Comparison of ENCODE assay signal across 20 mouse cellular contexts in genomic region chr8:85016724-85017123, GRCm38 (mm10). TPM values are rescaled to one million over a fixed set of nuclear protein-coding genes. Genes with fewer than 3 reads are reported as not detected.
"Had no signal": no experiment of that assay in that cellular context is flagged by ENCODE, and none has a peak within 500 bp of the region (broad histone marks: within the 10 kb centered on the region; RNA-seq: fewer than 3 reads in every experiment).

No protein-coding gene starts in this region.

- H3K4me3 ChIP-seq: intestine, embryonic 15.5 days; kidney, embryonic 15.5 days; left cerebral cortex, adult 2 months; limb, embryonic 15.5 days; liver, embryonic 12.5 days; midbrain, embryonic 10.5 days had no signal

- DNase-seq: kidney, adult 18-20 months; kidney, postnatal 14 days; lung, embryonic 14.5 days; lung, postnatal 10 days; lung, postnatal 4 days; spleen, adult 18-20 months; thymus, adult 18-20 months; thymus, postnatal 14 days had no signal

- H3K9me3 ChIP-seq: intestine, embryonic 15.5 days; kidney, embryonic 15.5 days; limb, embryonic 15.5 days; liver, embryonic 12.5 days; midbrain, embryonic 10.5 days had no signal

- H3K9ac ChIP-seq: intestine, embryonic 15.5 days; kidney, embryonic 15.5 days; limb, embryonic 15.5 days; liver, embryonic 12.5 days; lung, embryonic 14.5 days had no signal

- H3K4me2 ChIP-seq: intestine, embryonic 15.5 days; kidney, embryonic 15.5 days; limb, embryonic 15.5 days; liver, embryonic 12.5 days; lung, embryonic 14.5 days had no signal

- ATAC-seq: intestine, embryonic 15.5 days; liver, embryonic 12.5 days; midbrain, embryonic 16.5 days had no signal

- H3K27ac ChIP-seq: intestine, embryonic 15.5 days; kidney, embryonic 15.5 days; left cerebral cortex, adult 2 months; limb, embryonic 15.5 days; liver, embryonic 12.5 days; midbrain, embryonic 10.5 days had no signal

RNA-seq across cellular contexts. Expression of gene Best2, which starts 2.4 kb away (rescaled TPM):
- total RNA-seq: layer of hippocampus, postnatal 25 days; left cerebral cortex, adult 2 months; left cerebral cortex, postnatal 14 days had no signal
- polyA plus RNA-seq: kidney, embryonic 15.5 days; limb, embryonic 11.5 days; liver, embryonic 12.5 days; liver, embryonic 16.5 days; lung, embryonic 14.5 days; midbrain, embryonic 10.5 days; midbrain, embryonic 16.5 days; neural tube, embryonic 14.5 days had no signal
